Mouse (Mus musculus) left cerebral cortex, postnatal 4 days (tissue): Measurements from ENCODE around the gene Cotl1. TPM values are rescaled to one million over a fixed set of nuclear protein-coding genes. Genes with fewer than 3 reads are reported as not detected.
"Not testable (repeated sequence)": the region's sequence is repeated elsewhere in the genome, so short reads cannot be mapped to it uniquely, and the experiment has no call there.

Experiments
- DNase-seq: peaks from one replicate; pipeline ENCODE4 v3.0.0-alpha.2; 2022
- intact Hi-C: fragments of 180-260 bp; cut with DNase I; formaldehyde crosslinking; loops from one replicate; pipeline ENCODE4 v1.15.1; 2025
- total RNA-seq, 2 experiments: library from RNA; stranded (reverse); gene quantifications; 2 replicates each; pipeline ENCODE4 v1.2.3; 2021

The Cotl1 gene
- total RNA-seq = 100 to 1,000 TPM; 208 to 215 TPM

GRCm38 (mm10) chr8:119840275-119840808, at the start of gene Cotl1:
Gene Cotl1, minus strand, starts transcription at chr8:119840544.
- DNase-seq = peak; percentile 98
- intact Hi-C loops = loop anchor here (5.0 kb wide), 2 partner anchors 43 to 58 kb away; no protein-coding TSS in a partner anchor

DNA sequence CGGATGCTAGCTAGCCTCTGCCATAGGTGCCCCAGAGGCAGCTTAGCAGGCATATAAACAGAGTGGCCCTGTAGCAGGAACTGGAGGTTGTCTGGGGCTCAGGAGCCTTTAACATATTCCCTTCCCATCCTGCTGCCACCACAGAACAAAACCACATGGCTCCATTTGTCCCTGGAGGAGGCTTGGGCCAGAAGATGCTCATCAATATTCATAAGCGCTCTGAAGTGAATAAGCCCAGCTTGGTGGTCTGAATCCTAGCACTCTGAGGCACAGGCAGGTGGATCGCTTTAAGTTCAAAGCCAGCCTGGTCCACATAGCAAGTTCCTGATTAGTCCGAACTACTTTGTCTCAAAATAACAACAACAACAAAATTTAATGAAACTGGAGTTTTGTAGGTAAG, 47.7 kb upstream of the Cotl1 start:
- intact Hi-C loops = no loop called here
- DNase-seq = peak; percentile 34

GRCm38 (mm10) chr8:119887130-119887529, 46.8 kb upstream of the Cotl1 start:
- intact Hi-C loops = no loop called here
- DNase-seq = peak; percentile 53

DNA sequence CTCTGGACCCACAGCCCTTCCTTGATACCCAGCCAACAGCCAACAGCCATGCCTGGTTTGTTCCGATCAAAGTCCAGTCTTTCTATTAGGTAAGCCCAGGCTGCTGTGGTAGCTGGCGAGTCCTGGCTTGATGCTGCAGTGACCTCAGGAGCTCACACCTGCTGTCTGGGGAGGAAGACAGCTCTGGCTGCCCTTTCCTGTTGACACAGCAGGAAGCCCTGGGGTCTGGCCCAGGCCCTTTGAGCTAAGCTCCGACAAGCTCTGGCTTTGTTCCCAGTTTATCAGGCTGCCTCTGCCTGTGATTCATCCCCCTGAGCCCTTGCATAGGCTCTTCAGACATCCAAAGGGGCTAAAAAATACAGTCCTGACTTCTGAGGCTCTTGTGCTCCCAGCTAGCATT, 45.3 kb upstream of the Cotl1 start:
- intact Hi-C loops = no loop called here
- DNase-seq = peak; percentile 70

GRCm38 (mm10) chr8:119883281-119883680, 42.9 kb upstream of the Cotl1 start:
- no peak for DNase-seq
- intact Hi-C loops = no loop called here

DNA sequence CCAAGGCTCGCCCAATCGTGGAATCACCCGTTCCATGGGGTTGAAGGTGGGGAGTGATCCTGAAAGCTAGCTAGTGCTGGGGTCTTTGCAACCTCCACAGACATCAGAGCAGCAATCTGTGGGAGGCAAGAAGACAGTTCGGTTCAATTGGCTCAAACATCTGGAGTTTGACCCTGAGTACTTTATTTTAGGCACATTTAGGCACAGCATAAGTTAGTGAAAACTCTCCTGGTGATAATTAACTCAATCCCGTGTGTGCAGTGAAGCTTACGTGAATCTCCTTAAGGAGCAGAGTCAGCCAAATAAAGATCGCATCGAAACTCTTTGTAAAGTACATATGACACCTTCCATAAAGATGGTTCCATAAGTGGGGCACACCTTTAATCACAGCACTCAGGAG, 41.6 kb upstream of the Cotl1 start:
- no peak for DNase-seq

DNA sequence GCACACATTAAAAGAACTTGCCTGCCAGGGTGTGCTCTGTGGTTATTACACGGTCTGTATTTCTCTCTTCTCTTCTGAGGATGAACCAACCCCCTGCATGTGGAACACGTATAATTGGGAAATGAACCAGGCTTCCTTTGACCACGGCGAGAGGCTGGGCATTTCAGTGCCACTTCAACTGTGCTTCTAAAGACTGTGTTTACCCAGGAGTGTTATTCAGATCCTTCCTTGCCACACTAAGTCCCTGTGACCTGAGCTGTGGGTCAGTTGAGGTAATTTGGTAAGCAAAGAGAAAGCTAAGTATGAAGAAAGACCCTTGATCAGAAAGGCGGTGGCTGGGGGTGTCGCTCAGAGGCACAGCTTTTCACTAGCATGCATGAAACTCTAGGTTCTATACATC, 41.0 kb upstream of the Cotl1 start:
- intact Hi-C loops = no loop called here
- DNase-seq = no peak

More for the DNA sequence above, 41.6 kb upstream of the Cotl1 start:
- intact Hi-C loops = no loop called here

DNA sequence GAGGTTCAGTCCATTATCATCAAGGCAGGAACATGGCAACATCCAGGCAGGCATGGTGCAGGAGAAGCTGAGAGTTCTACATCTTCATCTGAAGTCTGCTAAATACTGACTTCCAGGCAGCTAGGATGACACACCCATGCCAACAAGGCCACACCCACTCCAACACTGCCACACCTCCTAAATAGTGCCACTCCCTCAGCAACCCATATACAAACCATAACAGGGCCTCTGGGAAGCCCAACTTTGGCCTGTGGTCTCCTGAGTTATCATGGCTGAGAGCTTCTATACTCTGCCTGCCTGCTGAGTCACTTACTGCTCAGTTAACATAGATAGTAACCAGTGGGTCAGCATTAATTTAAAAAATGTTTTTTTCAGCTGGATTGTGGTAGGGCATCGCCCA, 32.8 kb upstream of the Cotl1 start:
- intact Hi-C loops = no loop called here
- DNase-seq = no peak

GRCm38 (mm10) chr8:119869616-119870015, 29.3 kb upstream of the Cotl1 start:
- intact Hi-C loops = no loop called here
- no peak for DNase-seq

- intact Hi-C loops = no loop called here
- no peak for DNase-seq
Measured at GRCm38 (mm10) chr8:119862749-119863148, 22.4 kb upstream of the Cotl1 start.

- intact Hi-C loops = no loop called here
Measured at GRCm38 (mm10) chr8:119862390-119862734, 22.0 kb upstream of the Cotl1 start.

DNA sequence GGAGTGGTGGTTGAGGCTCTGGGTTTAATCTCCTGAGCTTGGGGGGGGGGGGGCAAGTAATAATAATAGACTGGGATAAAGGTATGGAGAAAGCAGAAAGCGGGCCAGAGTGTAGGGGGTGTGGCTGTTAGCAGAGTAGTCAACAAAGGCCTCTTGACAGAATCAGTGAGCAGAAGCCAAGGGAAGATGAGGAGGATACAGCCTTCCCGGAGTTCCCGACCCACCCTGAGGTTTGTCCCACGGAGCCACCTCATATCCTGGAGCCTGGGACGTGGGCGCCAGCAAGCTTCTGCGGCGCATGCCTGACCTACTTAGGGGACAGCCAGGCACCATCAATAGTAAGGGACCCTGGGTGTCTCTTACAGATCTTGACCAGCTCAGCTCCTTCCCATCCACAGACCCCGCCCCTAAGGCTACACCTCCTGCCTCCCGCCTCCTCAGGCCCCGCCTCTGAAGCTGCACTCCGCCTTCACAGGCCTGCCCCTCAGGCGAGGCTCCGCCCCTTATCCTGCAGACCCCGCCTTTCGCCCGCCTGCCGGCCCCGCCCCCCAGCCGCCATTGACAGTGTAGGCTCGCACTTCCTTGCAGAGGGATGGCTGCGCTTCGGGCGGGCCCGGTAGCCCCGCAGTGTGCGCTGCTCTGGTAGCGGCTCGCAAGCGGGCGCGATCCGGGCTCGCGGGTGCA, 21.5 kb upstream of the Cotl1 start, which contains the start of gene Klhl36:
Klhl36 (plus strand) TSS at position 561 of the 684 bp plus-strand sequence.
- intact Hi-C loops = no loop called here
- DNase-seq = peak; percentile 98

More at GRCm38 (mm10) chr8:119862390-119862734, 22.0 kb upstream of the Cotl1 start:
- peak; percentile 37 for DNase-seq

- intact Hi-C loops = no loop called here
- no peak for DNase-seq
Measured at GRCm38 (mm10) chr8:119857767-119858166, 17.4 kb upstream of the Cotl1 start.

- intact Hi-C loops = no loop called here
- DNase-seq = no peak
Measured at GRCm38 (mm10) chr8:119855656-119856055, 15.3 kb upstream of the Cotl1 start.

DNA sequence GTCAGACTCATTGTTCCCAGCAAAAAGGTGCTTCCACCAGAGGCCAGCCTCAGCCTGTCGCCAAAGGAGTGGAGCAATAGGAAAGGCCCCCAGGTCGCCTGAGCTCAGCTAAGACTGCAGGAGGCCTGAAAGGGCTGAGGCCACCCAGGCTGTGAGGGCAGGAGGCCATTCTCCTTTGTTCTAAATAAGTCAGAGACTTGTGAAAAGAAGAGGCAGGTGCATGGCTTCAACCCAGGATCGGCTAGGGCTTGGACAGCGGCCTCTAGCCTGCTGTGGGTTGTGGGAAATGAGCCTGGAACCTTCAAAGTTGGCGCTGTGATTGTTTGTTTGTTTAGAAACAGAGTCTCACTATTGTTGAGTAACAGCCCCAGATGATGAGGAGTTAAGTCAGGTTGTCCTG, 13.7 kb upstream of the Cotl1 start:
- no peak for DNase-seq
- intact Hi-C loops = no loop called here

- intact Hi-C loops = no loop called here
- DNase-seq = no peak
Measured at GRCm38 (mm10) chr8:119853521-119853920, 13.2 kb upstream of the Cotl1 start.

DNA sequence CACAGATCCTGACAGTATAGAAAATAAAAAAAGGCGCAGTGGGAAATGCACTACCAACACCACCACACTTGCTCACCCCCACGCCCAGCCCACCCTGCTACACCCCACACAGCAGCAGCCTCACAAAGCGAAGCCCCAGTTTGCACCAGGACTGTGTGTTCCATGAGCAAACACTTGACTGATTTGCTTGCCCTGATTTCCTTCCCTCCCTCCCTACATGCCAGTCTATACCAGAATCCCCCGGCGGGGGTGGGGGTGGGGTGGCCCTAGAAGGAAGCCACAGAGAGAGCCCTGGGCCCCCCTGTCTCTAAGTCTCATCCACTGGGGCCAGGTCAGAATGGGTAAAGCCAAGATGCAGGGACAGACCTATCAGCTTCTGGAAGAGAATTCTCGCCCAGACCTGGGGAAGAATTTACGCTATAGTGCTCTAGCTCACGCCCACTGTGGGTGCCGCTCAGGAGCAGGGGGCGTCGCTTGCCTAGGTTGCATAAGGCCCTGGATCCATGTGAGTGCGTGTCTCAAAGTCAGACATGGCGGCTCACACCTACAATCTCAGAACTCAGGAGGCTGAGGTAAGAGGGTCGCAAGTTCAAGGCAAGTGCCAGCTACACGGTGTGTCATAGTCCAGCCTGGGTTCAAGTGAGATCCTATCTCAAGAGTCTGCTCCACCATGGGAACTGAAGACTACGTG, 7.0 kb upstream of the Cotl1 start:
- intact Hi-C loops = no loop called here
- no peak for DNase-seq

DNA sequence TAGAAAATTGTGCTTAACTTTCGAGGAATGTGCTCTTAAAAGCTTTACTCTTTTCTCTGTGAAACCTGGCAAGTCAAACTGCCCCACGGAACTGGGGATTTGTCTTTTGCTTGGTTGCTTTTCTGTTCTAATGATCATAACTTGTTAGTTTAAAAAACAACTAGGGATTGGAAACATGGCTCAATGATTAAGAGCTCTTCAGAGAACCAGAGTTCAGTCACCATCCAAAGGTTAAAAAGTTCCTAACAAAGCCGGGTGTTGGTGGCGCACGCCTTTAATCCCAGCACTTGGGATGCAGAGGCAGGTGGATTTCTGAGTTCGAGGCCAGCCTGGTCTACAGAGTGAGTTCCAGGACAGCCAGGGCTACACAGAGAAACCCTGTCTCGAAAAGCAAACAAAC, 5.4 kb upstream of the Cotl1 start:
- DNase-seq, intact Hi-C loops: not testable (repeated sequence)

- intact Hi-C loops = loop anchor here (5.0 kb wide), 2 partner anchors 47 to 62 kb away; no protein-coding TSS in a partner anchor
- no peak for DNase-seq
Measured at GRCm38 (mm10) chr8:119844577-119844976, 4.2 kb upstream of the Cotl1 start.

GRCm38 (mm10) chr8:119843444-119843843, 3.1 kb upstream of the Cotl1 start:
- intact Hi-C loops = loop anchor here (5.0 kb wide), 2 partner anchors 46 to 61 kb away; no protein-coding TSS in a partner anchor
- peak; percentile 82 for DNase-seq

DNA sequence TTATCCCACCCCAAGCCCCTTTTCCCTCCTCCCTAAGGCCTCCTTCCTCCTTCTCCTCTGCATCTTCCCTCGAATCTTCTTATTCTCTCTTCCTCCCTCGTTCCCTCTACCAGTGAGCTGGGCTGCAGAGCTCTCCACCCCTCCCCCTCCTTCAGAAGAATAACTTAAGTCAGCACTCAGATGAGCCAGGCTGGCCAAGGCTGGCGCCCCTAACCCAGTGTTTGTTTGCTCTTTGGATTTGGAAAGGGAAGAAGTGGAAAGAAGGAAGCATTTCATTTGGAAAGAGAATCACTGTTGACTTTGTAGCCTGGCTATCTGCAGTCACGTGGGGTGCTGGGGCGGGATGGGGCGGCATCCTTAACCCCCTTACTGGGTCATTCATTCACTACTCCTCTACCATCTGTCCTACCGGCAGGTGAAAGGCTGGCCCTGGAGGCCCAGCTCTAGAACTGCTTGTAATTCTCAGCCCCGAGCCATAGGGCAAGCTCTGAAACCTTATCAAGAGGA, 614 bp upstream of the Cotl1 start:
- DNase-seq = no peak
- intact Hi-C loops = loop anchor here (5.0 kb wide), 2 partner anchors 44 to 59 kb away; no protein-coding TSS in a partner anchor
